Mouse (Mus musculus) forebrain, embryonic 15.5 days (tissue): ENCODE results near the gene Lmtk3. TPM values are rescaled to one million over a fixed set of nuclear protein-coding genes. Genes with fewer than 3 reads are reported as not detected.

Experiments used
- ATAC-seq: fragments of 200-750 bp; cut with Nextera tagmentation; replicated peaks from 2 replicates; pipeline ENCODE4 v1.8.0; 2017; ENCODE audit warnings: mild to moderate bottlenecking, moderate TSS enrichment, moderate library complexity
- H3K27ac ChIP-seq: fragments of 300-500 bp; sonication (generic); replicated peaks from 2 replicates; pipeline ENCODE4 v1.5.1; 2015; ENCODE audit warnings: mild to moderate bottlenecking, inconsistent platforms
- H3K27me3 ChIP-seq: fragments of 300-500 bp; sonication (generic); 2 replicates; pipeline ENCODE4 v1.6.1; 2015; ENCODE audit warnings: inconsistent platforms
- H3K36me3 ChIP-seq: fragments of 300-500 bp; sonication (generic); 2 replicates; pipeline ENCODE4 v1.6.1; 2015; ENCODE audit warnings: mild to moderate bottlenecking, inconsistent platforms
- H3K4me1 ChIP-seq: fragments of 300-500 bp; sonication (generic); 2 replicates; pipeline ENCODE4 v1.6.1; 2015; ENCODE audit warnings: inconsistent platforms
- H3K4me2 ChIP-seq: fragments of 300-500 bp; sonication (generic); replicated peaks from 2 replicates; pipeline ENCODE4 v1.6.1; 2015; ENCODE audit warnings: mild to moderate bottlenecking, inconsistent platforms
- H3K4me3 ChIP-seq: fragments of 300-500 bp; sonication (generic); 2 replicates; pipeline ENCODE4 v1.5.1; 2015; ENCODE audit warnings: mild to moderate bottlenecking, inconsistent platforms
- H3K9ac ChIP-seq: fragments of 300-500 bp; sonication (generic); replicated peaks from 2 replicates; pipeline ENCODE4 v1.6.1; 2015; ENCODE audit warnings: mild to moderate bottlenecking, inconsistent platforms
- H3K9me3 ChIP-seq: fragments of 300-500 bp; sonication (generic); 2 replicates; pipeline ENCODE4 v1.6.1; 2016; ENCODE audit warnings: inconsistent platforms
- WGBS: fragments of 180-500 bp; shearing (Covaris S2); methylation state at CpG from one replicate; pipeline ENCODE4 v1.1.7; 2015; ENCODE audit warnings: mixed read lengths; 5-methylcytosine and 5-hydroxymethylcytosine counted together
- polyA plus RNA-seq: library from polyadenylated mRNA; unstranded; fragments of >200 nt; fragmentation: Nextera tagmentation; extraction: Ambion mirVana; gene quantifications from 2 replicates; pipeline ENCODE4 v1.2.1, GENCODE M21; 2015

Lmtk3 gene
- polyA plus RNA-seq, 1 experiment from 2014 or later, result 21.7 TPM

DNA sequence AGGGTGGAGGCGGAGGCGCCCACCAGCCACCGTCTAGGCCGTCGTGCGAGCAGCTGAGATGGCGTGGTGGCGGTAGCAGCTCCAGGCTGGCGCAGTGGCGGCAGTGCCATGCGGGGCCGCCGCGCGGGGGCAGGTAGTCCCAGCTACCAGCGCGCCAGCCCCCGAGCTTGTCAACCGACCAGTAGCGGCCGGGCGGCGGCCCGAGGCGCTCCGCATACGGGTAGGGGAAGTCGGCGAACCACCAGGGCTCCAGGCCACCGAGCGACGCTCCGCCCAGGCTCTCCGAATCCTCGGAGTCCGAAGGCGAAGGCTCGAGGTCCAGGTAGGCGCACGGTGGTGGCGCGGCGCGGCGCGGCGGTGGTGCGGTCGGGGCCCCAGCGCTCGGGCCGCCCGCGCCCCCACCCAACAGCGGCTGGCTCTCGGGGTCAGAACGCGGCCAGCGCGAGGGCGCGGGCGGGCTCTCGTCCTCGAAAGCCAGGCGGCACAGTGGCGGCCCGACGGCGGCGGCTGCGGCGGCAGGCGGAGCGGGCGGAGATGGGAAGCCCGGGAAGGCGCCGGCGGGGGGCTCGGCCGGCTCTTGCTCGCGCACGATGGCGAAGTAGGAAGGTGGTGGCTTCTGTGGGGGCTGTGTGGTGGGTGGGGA is 49.7 kb downstream of the Lmtk3 start:
- H3K9me3 ChIP-seq, result no peaks in the 10 kb centered on the region
- peaks cover 56% of the 10 kb centered on the region for H3K27me3 ChIP-seq
- WGBS, result under 1% methylated on average over 67 of the region's 86 CpGs
- H3K9ac ChIP-seq, result peak overlapping the region; percentile 4; the same call in 1 of the 2 replicates
- H3K36me3 ChIP-seq, result peaks cover 11% of the 10 kb centered on the region
- no peak for ATAC-seq
- H3K4me2 ChIP-seq, result peak overlapping the region; percentile 34
- H3K27ac ChIP-seq, result no peak overlapping the region
- peak overlapping the region; percentile 34 for H3K4me3 ChIP-seq
- peaks cover 31% of the 10 kb centered on the region for H3K4me1 ChIP-seq

DNA sequence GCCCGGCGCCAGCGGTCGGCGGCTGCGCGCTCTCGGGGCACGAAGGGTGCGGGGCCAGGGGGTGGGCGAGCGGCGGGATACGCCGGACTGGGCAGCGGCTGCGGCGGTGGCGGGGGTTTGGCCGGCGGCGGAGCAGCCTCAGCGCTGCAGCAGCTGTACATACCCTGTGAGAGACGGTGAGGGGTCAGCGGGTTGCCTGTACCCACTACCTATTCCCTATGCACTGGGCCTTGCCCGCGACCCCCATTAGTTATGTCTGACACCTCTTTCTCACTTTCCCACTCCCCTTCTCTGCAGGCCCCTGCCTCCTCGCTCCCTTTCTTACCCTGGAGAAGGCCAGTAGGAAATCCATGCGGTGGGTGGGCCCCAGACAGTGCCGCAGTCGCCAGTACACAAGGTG is 50.4 kb downstream of the Lmtk3 start:
- Histone ChIP-seq H3K9me3 (no peaks in the 10 kb centered on the region), H3K36me3 (peaks cover 5% of the 10 kb centered on the region; the same call in 1 of the 2 replicates), H3K27ac (no peak overlapping the region), H3K9ac (0 out of 2 replicates have a peak overlapping the region, but pooled peaks have one; percentile 4), H3K4me3 (peak overlapping the region; percentile 34), H3K27me3 (peaks cover 56% of the 10 kb centered on the region), H3K4me1 (peaks cover 31% of the 10 kb centered on the region), H3K4me2 (peak overlapping the region; percentile 34)
- ATAC-seq, result no peak
- WGBS, result 6% methylated on average over 18 of the region's 31 CpGs

DNA sequence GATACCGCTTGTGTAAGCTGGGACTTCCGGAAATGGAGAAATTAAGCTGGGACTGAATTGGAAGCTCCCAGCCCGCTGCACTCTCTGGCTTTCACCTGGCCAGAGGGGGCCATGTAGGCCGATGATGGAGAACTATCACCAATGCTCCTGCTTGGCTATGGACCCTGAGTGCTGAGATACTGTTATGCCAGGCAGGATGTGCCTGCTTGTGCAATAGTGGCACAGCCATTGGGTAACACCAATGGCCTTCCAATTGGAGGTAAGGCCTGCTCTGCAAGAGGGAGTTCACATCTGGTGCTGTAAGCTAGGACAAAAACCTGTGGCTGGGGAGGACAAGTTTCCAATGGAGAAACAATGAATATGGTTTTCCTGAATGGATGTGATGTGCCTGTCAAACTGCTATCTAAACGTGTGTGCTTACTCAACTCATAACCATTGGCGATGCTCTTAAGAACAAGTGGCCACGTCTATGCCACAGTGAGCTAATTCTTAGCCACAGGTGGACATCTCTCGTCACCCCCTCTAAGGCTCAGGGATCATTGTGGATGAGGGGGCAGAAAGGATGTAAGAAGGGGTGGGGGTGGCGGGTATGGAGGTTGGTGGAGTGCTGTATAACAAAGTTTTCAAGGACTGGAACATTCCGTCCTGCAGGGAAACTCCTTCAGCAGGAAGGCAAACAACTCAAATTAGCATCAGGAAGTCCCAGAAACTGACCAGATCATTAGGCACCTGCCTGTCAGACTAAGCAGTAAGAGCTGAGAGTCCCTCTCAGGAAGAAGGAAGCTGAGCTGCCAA is 59.6 kb downstream of the Lmtk3 start:
- H3K9ac ChIP-seq, result no peak overlapping the region
- no peak overlapping the region for H3K4me3 ChIP-seq
- no peaks in the 10 kb centered on the region for H3K4me1 ChIP-seq
- H3K27ac ChIP-seq, result no peak overlapping the region
- no peak overlapping the region for H3K4me2 ChIP-seq
- H3K36me3 ChIP-seq, result no peaks in the 10 kb centered on the region
- ATAC-seq, result no peak
- H3K9me3 ChIP-seq, result no peaks in the 10 kb centered on the region
- WGBS, result 88% methylated on average over 10 of the region's 10 CpGs
- H3K27me3 ChIP-seq, result no peaks in the 10 kb centered on the region

DNA sequence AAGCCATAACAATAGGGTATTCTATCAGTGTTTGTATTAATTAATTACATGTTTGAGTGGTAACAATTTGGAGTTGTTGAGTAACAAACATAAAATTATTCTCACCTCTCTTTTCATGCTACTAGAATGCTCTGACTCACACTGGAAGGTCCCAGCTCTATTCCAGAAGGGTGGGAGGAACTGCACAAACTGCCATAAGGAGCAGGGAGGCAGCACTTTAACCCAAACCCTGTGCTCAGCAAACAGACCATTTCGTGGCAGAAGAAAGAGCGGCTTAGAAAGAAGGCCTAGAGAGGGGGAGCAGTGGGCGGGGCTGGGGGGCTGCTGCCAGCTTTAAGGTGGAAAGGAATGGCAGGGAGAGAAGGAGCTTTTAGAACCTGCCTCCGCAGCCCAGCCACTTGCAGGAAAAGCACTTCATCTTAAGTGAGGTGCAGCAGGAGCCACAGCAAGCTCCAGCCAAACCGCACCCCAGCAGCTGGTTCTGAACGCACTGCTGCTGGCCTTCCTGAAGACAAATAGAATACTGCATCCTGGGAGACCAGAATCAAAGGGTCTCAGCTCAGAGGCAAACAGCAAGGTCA is 65.0 kb downstream of the Lmtk3 start:
- no peaks in the 10 kb centered on the region for H3K27me3 ChIP-seq
- no peak overlapping the region for H3K4me2 ChIP-seq
- WGBS, result 2% methylated on average over 6 of the region's 6 CpGs
- no peak overlapping the region for H3K9ac ChIP-seq
- H3K36me3 ChIP-seq, result no peaks in the 10 kb centered on the region
- peaks cover 3% of the 10 kb centered on the region; the same call in 1 of the 2 replicates for H3K4me1 ChIP-seq
- ATAC-seq, result no peak
- no peak overlapping the region for H3K27ac ChIP-seq
- H3K4me3 ChIP-seq, result no peak overlapping the region
- H3K9me3 ChIP-seq, result no peaks in the 10 kb centered on the region

DNA sequence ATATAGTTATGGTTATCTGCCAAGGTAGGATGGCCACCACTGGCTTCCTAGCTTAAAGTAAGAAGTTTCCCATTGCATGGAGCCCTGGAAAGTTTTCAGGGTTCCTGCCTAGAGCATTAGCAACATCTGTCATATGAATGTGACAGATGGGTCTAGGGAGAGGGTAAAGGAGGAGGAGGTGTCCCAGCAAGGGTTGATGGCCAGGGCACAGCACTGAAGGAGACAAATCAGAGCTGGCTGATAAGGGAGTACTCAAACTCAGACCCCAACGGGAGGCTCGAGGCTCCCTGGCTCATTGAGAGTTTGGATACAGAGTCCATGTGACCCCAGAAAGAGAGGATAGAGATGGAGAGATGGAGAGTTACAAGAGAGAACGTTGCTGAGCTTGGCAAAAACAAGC is 67.1 kb downstream of the Lmtk3 start:
- ATAC-seq, result no peak
- H3K4me1 ChIP-seq, result peaks cover 3% of the 10 kb centered on the region; the same call in 1 of the 2 replicates
- H3K27me3 ChIP-seq, result no peaks in the 10 kb centered on the region
- H3K36me3 ChIP-seq, result no peaks in the 10 kb centered on the region
- WGBS, result 92% methylated on average over 3 of the region's 3 CpGs
- no peak overlapping the region for H3K9ac ChIP-seq
- H3K4me2 ChIP-seq, result no peak overlapping the region
- no peak overlapping the region for H3K27ac ChIP-seq
- no peak overlapping the region for H3K4me3 ChIP-seq
- no peaks in the 10 kb centered on the region for H3K9me3 ChIP-seq

DNA sequence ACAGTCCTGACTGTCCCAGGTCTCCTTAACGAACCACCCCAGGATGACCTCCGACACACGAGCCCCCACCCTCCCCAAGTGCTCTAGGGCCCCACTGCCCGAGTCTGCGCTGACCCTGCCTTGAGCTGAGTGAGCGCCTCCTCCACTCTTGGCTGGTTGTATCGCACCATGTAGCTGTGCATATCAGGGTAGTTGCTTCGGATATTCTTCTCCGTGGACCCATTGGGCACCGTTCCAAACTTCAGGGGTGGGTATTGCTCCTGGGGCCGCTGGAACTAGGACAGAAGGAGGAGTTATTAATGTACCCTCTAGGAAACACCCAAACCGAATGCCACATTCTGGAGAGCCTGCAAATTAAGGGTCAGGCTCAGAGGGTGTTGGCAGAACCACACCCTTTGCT is 69.6 kb downstream of the Lmtk3 start:
- Histone ChIP-seq H3K27me3 (peaks cover 9% of the 10 kb centered on the region; the same call in 1 of the 2 replicates), H3K9ac (no peak overlapping the region), H3K9me3 (no peaks in the 10 kb centered on the region), H3K36me3 (no peaks in the 10 kb centered on the region), H3K4me2 (no peak overlapping the region), H3K4me1 (peaks cover 14% of the 10 kb centered on the region), H3K4me3 (no peak overlapping the region), H3K27ac (no peak overlapping the region)
- ATAC-seq, result no peak
- 81% methylated on average over 12 of the region's 12 CpGs for WGBS

Other genes with a start within 250 kb of the Lmtk3 start
- gene Hsd17b14, start 228.8 kb upstream of the Lmtk3 start, polyA plus RNA-seq, result not detected in 2 replicates
- 21.6 and 23.3 TPM in 2 replicates for gene Bcat2, start 213.6 kb upstream of the Lmtk3 start, polyA plus RNA-seq
- gene Fgf21, start 168.2 kb upstream of the Lmtk3 start, polyA plus RNA-seq, result not detected in 2 replicates
- not detected in 2 replicates for gene Fut1, start 166.4 kb upstream of the Lmtk3 start, polyA plus RNA-seq
- 0.17 TPM in 1 of 2 replicates, not detected in the other for gene Izumo1, start 161.9 kb upstream of the Lmtk3 start, polyA plus RNA-seq
- 15.5 and 16.6 TPM in 2 replicates for gene Rasip1, start 156.2 kb upstream of the Lmtk3 start, polyA plus RNA-seq
- 2.5 and 2.7 TPM in 2 replicates for gene Mamstr, start 143.8 kb upstream of the Lmtk3 start, polyA plus RNA-seq
- 0.31 TPM in 1 of 2 replicates, not detected in the other for gene Fut2, start 117.3 kb upstream of the Lmtk3 start, polyA plus RNA-seq
- gene Ntn5, start 99.7 kb upstream of the Lmtk3 start, polyA plus RNA-seq, result 0.29 and 0.45 TPM in 2 replicates
- gene Sec1, start 89.3 kb upstream of the Lmtk3 start, polyA plus RNA-seq, result 0.14 TPM in 1 of 2 replicates, not detected in the other
- 39.0 and 39.8 TPM in 2 replicates for gene Car11, start 83.9 kb upstream of the Lmtk3 start, polyA plus RNA-seq
- 3.6 and 4.1 TPM in 2 replicates for gene Dbp, start 78.7 kb upstream of the Lmtk3 start, polyA plus RNA-seq
- 633 and 683 TPM in 2 replicates for gene Rpl18, start 68.3 kb upstream of the Lmtk3 start, polyA plus RNA-seq
- 29.0 and 30.2 TPM in 2 replicates for gene Sphk2, start 65.7 kb upstream of the Lmtk3 start, polyA plus RNA-seq
- gene Fam83e, start 62.5 kb upstream of the Lmtk3 start, polyA plus RNA-seq, result 0.37 and 1.0 TPM in 2 replicates
- gene Spaca4, start 57.9 kb upstream of the Lmtk3 start, polyA plus RNA-seq, result not detected in 2 replicates
- 6.0 and 7.6 TPM in 2 replicates for gene Sult2b1, start 931 bp downstream of the Lmtk3 start, polyA plus RNA-seq
- 376 and 383 TPM in 2 replicates for gene Cyth2, start 30.8 kb downstream of the Lmtk3 start, polyA plus RNA-seq
- 0.55 and 0.98 TPM in 2 replicates for gene Kcnj14, start 41.0 kb downstream of the Lmtk3 start, polyA plus RNA-seq
- 46.8 and 46.9 TPM in 2 replicates for gene Grwd1, start 47.2 kb downstream of the Lmtk3 start, polyA plus RNA-seq
- 33.3 and 38.3 TPM in 2 replicates for gene Kdelr1, start 89.0 kb downstream of the Lmtk3 start, polyA plus RNA-seq
- gene Grin2d, start 94.6 kb downstream of the Lmtk3 start, polyA plus RNA-seq, result 0.84 and 0.92 TPM in 2 replicates
- gene Syngr4, start 113.0 kb downstream of the Lmtk3 start, polyA plus RNA-seq, result 0.33 TPM in 1 of 2 replicates, not detected in the other
- gene Tmem143, start 113.2 kb downstream of the Lmtk3 start, polyA plus RNA-seq, result 4.8 and 5.7 TPM in 2 replicates
- gene Emp3, start 137.7 kb downstream of the Lmtk3 start, polyA plus RNA-seq, result 17.2 and 18.5 TPM in 2 replicates
- gene Ccdc114, start 140.3 kb downstream of the Lmtk3 start, polyA plus RNA-seq, result 2.5 and 4.9 TPM in 2 replicates
- 0.27 TPM in 2 replicates for gene Abcc6, start 246.6 kb downstream of the Lmtk3 start, polyA plus RNA-seq
- 42.2 and 42.4 TPM in 2 replicates for gene Nomo1, start 250.0 kb downstream of the Lmtk3 start, polyA plus RNA-seq